Mouse (Mus musculus) heart, embryonic 13.5 days (tissue): ENCODE data around the gene Ppwd1. TPM values are rescaled to one million over a fixed set of nuclear protein-coding genes. Genes with fewer than 3 reads are reported as not detected.
A peak's percentile ranks its signal among the peaks of the same experiment; 100 is the strongest.
"Not testable (repeated sequence)": the region's sequence is repeated elsewhere in the genome, so short reads cannot be mapped to it uniquely, and the experiment has no call there.

ENCODE experiments used
- ATAC-seq: fragments of 200-750 bp; cut with Nextera tagmentation; 2 replicates; pipeline ENCODE4 v1.8.0; 2017; ENCODE audit warnings: moderate TSS enrichment; ENCODE audit not compliant: insufficient number of reproducible peaks, low FRiP score, low TSS enrichment; ENCODE audit errors: extremely low read depth
- H3K27ac ChIP-seq: fragments of 300-500 bp; sonication (generic); replicated peaks from 2 replicates; pipeline ENCODE4 v1.5.1; 2015; ENCODE audit warnings: moderate library complexity, mild to moderate bottlenecking, inconsistent platforms
- H3K27me3 ChIP-seq: fragments of 300-500 bp; sonication (generic); replicated peaks from 2 replicates; pipeline ENCODE4 v1.6.1; 2015; ENCODE audit warnings: mild to moderate bottlenecking, inconsistent platforms
- H3K36me3 ChIP-seq: fragments of 300-500 bp; sonication (generic); 2 replicates; pipeline ENCODE4 v1.6.1; 2015; ENCODE audit warnings: mild to moderate bottlenecking, inconsistent platforms
- H3K4me1 ChIP-seq: fragments of 300-500 bp; sonication (generic); 2 replicates; pipeline ENCODE4 v1.6.1; 2015; ENCODE audit warnings: inconsistent platforms
- H3K4me2 ChIP-seq: fragments of 300-500 bp; sonication (generic); 2 replicates; pipeline ENCODE4 v1.6.1; 2015; ENCODE audit warnings: inconsistent platforms, mild to moderate bottlenecking, moderate library complexity
- H3K4me3 ChIP-seq: fragments of 300-500 bp; sonication (generic); 2 replicates; pipeline ENCODE4 v1.5.1; 2015; ENCODE audit warnings: moderate library complexity, mild to moderate bottlenecking, inconsistent platforms
- H3K9ac ChIP-seq: fragments of 300-500 bp; sonication (generic); 2 replicates; pipeline ENCODE4 v1.6.1; 2015; ENCODE audit warnings: inconsistent platforms, mild to moderate bottlenecking, moderate library complexity
- H3K9me3 ChIP-seq: fragments of 300-500 bp; sonication (generic); 2 replicates; pipeline ENCODE4 v1.6.1; 2016; ENCODE audit warnings: inconsistent platforms
- WGBS: fragments of 180-500 bp; shearing (Covaris S2); methylation state at CpG from one replicate; pipeline ENCODE4 v1.1.7; 2015; ENCODE audit warnings: mixed read lengths; 5-methylcytosine and 5-hydroxymethylcytosine counted together
- polyA plus RNA-seq: library from polyadenylated mRNA; unstranded; fragments of >200 nt; fragmentation: Nextera tagmentation; extraction: Ambion mirVana; gene quantifications from 2 replicates; pipeline ENCODE4 v1.2.1, GENCODE M21; 2015

Gene Ppwd1
- 8.1 TPM in 2 replicates for polyA plus RNA-seq

GRCm38 (mm10) chr13:104228384-104229066 lies at the start of gene Ppwd1, which contains the start of gene Cenpk:
TSS of gene Ppwd1 (minus strand) at chr13:104228843.
TSS of gene Cenpk (plus strand) at chr13:104228611.
- under 1% methylated on average over 55 of the region's 55 CpGs for WGBS
- no peaks in the 10 kb centered on the region for H3K27me3 ChIP-seq
- peak within 1 kb of the TSS; percentile 95 for H3K27ac ChIP-seq
- peaks cover 13% of the 10 kb centered on the region for H3K36me3 ChIP-seq
- peak within 1 kb of the TSS; percentile 92 for H3K9ac ChIP-seq
- H3K4me1 ChIP-seq, result peaks cover 25% of the 10 kb centered on the region
- no peaks in the 10 kb centered on the region for H3K9me3 ChIP-seq
- ATAC-seq, result peak; percentile 95
- peak within 1 kb of the TSS; percentile 87 for H3K4me3 ChIP-seq
- H3K4me2 ChIP-seq, result peak within 1 kb of the TSS; percentile 75

DNA sequence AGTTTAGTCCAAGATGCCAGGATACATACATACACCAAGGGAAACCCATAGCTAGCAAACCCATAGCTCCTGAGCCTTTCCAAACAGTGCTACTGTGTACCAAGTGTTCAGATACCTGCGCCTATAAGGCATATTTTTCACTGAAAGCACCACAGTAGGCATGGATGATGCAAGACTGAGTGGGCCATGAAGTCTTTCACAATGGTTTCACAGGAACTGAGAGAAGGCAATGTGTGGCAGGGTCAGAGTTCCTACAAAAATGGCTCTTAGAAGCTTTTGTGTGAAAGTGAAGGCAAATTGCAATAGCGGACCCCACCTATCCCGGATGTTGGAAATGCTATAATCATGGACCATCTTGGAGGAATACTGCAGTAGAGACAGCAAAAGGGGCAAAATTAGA lies 30.4 kb upstream of the Ppwd1 start:
- H3K36me3 ChIP-seq, result no peaks in the 10 kb centered on the region
- no peak overlapping the region for H3K4me3 ChIP-seq
- WGBS, result 79% methylated on average over 3 of the region's 3 CpGs
- no peaks in the 10 kb centered on the region for H3K9me3 ChIP-seq
- no peak overlapping the region for H3K27ac ChIP-seq
- no peak overlapping the region for H3K9ac ChIP-seq
- no peaks in the 10 kb centered on the region for H3K4me1 ChIP-seq
- no peak for ATAC-seq
- H3K4me2 ChIP-seq, result no peak overlapping the region
- no peaks in the 10 kb centered on the region for H3K27me3 ChIP-seq

DNA sequence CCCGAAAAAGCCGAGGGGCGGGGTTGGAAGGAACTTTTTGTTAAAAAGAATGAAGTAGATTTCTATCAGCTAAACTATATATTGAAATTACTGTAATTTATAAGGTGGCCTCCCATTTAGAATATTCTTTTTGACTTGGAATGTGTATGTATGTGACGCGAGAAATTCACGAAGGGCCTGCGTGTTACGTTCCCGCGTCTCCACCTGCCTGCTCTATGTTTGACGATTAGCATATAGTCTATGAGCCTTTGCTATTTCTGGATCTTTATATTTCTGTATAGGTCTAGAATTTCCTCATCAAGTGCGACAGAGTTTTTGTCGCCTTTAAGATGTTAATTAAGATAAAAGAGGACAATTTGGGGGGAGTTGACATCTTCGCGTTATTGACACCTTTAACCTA lies 538 bp upstream of the Ppwd1 start:
- Histone ChIP-seq H3K9ac (peak overlapping the region; percentile 92), H3K4me2 (peak overlapping the region; percentile 75), H3K27ac (peak overlapping the region; percentile 49; the same call in 1 of the 2 replicates), H3K4me3 (peak overlapping the region; percentile 87), H3K36me3 (peaks cover 13% of the 10 kb centered on the region), H3K27me3 (no peaks in the 10 kb centered on the region), H3K9me3 (no peaks in the 10 kb centered on the region), H3K4me1 (peaks cover 25% of the 10 kb centered on the region)
- WGBS, result 7% methylated on average over 15 of the region's 15 CpGs
- ATAC-seq, result no peak

DNA sequence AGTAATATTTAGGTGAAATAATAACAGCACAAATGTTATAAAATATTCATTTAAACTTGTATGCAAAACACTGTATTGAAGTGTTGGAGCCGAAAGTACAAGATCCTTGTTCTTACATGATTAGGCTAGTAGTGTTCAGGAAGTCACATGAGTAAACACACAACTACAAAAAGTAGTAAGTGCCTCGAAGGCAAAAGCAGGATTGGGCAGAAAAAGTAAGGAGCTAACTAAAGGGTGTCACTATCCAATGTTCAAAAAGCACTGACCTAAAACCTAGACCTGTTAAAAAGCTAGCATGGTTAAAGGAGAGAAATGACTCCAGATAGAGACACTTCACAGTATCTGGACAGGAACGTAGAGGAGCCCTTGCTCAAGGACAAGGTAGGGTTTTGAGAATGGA lies 1.2 kb downstream of the Ppwd1 start:
- WGBS, result 45% methylated on average over 3 of the region's 3 CpGs
- no peak for ATAC-seq

GRCm38 (mm10) chr13:104204313-104204712 lies 24.3 kb downstream of the Ppwd1 start:
- Histone ChIP-seq H3K9ac (no peak overlapping the region), H3K4me2 (no peak overlapping the region), H3K27me3 (no peaks in the 10 kb centered on the region), H3K4me3 (no peak overlapping the region), H3K27ac (no peak overlapping the region), H3K36me3 (peaks cover 48% of the 10 kb centered on the region), H3K9me3 (no peaks in the 10 kb centered on the region), H3K4me1 (no peaks in the 10 kb centered on the region)
- 69% methylated on average over 1 of the region's 1 CpGs for WGBS
- ATAC-seq, result no peak

More for the DNA sequence above, 1.2 kb downstream of the Ppwd1 start:
- Histone ChIP-seq H3K36me3 (peaks cover 11% of the 10 kb centered on the region), H3K27ac (0 out of 2 replicates have a peak overlapping the region, but pooled peaks have one; percentile 12), H3K4me3 (peak overlapping the region; percentile 87), H3K27me3 (no peaks in the 10 kb centered on the region), H3K4me2 (peak overlapping the region; percentile 75), H3K4me1 (peaks cover 25% of the 10 kb centered on the region), H3K9me3 (no peaks in the 10 kb centered on the region), H3K9ac (peak overlapping the region; percentile 92)

GRCm38 (mm10) chr13:104195891-104196290 lies 32.8 kb downstream of the Ppwd1 start:
- not testable (repeated sequence) for H3K4me1 ChIP-seq, H3K27me3 ChIP-seq, ATAC-seq, H3K4me2 ChIP-seq, H3K9me3 ChIP-seq, H3K9ac ChIP-seq, H3K27ac ChIP-seq, H3K4me3 ChIP-seq
- H3K36me3 ChIP-seq, result peaks cover 63% of the 10 kb centered on the region

GRCm38 (mm10) chr13:104187357-104187756 lies 41.3 kb downstream of the Ppwd1 start:
- H3K4me2 ChIP-seq, result no peak overlapping the region
- H3K27me3 ChIP-seq, result no peaks in the 10 kb centered on the region
- no peak overlapping the region for H3K27ac ChIP-seq
- peaks cover 5% of the 10 kb centered on the region; the same call in 1 of the 2 replicates for H3K4me1 ChIP-seq
- 62% methylated on average over 4 of the region's 4 CpGs for WGBS
- no peak for ATAC-seq
- H3K9ac ChIP-seq, result no peak overlapping the region
- peaks cover 69% of the 10 kb centered on the region for H3K36me3 ChIP-seq
- H3K9me3 ChIP-seq, result no peaks in the 10 kb centered on the region
- H3K4me3 ChIP-seq, result no peak overlapping the region

DNA sequence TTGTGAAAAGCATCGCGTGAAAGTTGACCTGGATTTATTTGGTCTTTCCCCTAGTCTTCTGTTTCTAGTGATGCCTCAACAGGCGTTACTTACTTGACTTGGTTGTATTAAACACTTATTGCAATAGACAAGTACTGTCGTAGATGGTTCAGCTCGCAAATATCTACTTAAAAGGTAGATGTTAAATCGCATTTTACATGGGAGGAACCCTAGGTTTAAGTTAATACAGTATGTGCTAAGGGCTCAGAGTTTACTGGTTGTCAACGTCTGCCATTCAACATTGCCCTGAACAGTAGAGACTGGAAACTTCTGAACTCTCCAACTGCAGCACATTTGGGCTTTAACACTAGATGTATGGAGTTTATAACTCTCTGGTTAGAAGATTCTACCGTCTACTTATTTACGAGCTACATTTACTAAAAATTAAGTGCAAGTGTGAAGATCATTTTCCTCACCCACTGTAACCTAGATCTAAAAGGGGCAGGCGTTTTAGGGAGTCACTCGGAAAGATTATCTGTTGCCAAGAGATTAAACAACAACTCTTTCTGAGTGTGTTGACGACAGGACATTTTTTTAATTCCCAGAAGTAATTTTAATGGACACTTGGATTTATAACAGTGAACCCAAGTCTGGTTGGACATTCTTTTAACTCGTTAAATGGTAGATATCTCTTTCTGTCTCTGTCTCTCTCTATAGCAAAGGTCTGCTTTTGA lies 49.3 kb downstream of the Ppwd1 start:
- no peak for ATAC-seq
- peak overlapping the region; percentile 83 for H3K4me2 ChIP-seq
- H3K4me3 ChIP-seq, result peak overlapping the region; percentile 83
- H3K36me3 ChIP-seq, result peaks cover 43% of the 10 kb centered on the region
- H3K9me3 ChIP-seq, result no peaks in the 10 kb centered on the region
- no peaks in the 10 kb centered on the region for H3K27me3 ChIP-seq
- peak overlapping the region; percentile 82 for H3K27ac ChIP-seq
- H3K9ac ChIP-seq, result peak overlapping the region; percentile 93
- H3K4me1 ChIP-seq, result peaks cover 18% of the 10 kb centered on the region
- WGBS, result 10% methylated on average over 13 of the region's 13 CpGs

DNA sequence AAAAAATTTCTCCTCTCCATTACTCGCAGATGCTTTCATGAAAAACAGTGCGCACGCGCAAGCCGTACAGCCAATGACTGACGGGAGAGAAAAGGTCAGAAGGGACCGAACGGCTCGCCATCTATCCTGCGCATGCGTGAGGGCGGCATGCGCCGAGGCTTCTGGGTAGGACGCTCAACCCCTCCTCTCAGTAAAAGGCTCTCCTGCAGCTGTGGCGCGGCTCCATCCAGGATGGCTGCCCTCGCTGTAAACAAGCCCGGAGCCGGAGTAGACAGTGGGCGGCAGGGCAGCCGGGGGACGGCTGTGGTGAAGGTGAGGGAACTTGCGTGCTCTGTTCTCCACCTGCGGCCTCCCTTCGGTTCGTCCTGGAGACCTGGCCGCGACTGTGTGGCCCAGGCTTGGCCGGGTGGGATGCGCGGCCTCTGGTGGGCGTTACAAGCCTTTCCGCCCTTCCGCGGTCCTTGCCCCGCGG lies 50.0 kb downstream of the Ppwd1 start, which contains the start of gene Trim23:
Trim23 (plus strand) TSS at position 148 of the 472 bp plus-strand sequence.
- H3K27ac ChIP-seq, result peak within 1 kb of the TSS; percentile 86
- H3K9ac ChIP-seq, result peak within 1 kb of the TSS; percentile 93
- peak within 1 kb of the TSS; percentile 83 for H3K4me3 ChIP-seq
- peaks cover 40% of the 10 kb centered on the region for H3K36me3 ChIP-seq
- no peaks in the 10 kb centered on the region for H3K9me3 ChIP-seq
- H3K4me2 ChIP-seq, result peak within 1 kb of the TSS; percentile 83
- ATAC-seq, result peak; percentile 99
- H3K4me1 ChIP-seq, result peaks cover 18% of the 10 kb centered on the region
- H3K27me3 ChIP-seq, result no peaks in the 10 kb centered on the region
- WGBS, result under 1% methylated on average over 38 of the region's 38 CpGs

DNA sequence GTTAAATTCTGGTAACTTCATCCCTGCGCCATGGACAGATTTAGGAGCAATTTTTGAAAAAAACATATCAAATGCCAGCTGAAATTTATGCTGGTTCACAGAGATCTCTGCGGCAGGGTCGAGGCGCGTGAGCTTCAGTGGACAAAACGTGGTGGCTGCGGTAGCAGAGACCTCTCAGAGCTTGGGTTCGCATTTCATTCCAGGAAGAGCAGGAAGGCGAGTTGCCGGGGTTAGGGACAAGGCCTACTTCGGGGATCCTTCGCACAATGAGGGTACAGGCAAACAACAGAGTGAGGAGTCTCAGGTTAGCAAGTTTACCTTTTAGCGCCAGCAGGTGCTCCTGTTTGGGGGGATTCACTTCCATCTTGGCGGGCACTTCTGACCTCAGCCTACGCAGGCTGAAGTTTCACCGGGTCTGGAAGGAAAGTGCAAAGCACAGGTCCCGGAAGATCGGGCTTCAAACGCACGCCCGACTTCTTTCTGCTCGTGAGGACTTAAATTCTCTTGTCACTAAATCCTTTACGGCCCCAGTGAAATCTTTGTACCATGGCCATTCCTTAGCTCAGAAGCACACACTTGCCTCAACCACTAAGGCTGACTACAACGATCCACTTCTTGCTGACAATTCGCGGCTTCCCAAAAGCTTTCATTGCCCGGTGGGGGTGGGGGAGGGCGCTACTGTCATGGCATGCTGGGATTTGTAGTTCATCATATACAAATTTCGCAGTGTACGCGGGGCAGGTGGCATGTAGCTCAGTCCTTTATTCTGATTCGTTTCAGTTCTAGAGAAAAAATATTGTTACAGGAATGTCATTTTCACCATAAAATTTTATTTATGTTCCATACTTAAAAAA lies 50.6 kb downstream of the Ppwd1 start, which contains the start of gene Trappc13:
Trappc13 (minus strand) TSS at position 674 of the 854 bp plus-strand sequence.
- peak within 1 kb of the TSS; percentile 93 for H3K9ac ChIP-seq
- peaks cover 34% of the 10 kb centered on the region for H3K36me3 ChIP-seq
- under 1% methylated on average over 32 of the region's 32 CpGs for WGBS
- peak within 1 kb of the TSS; percentile 83 for H3K4me3 ChIP-seq
- H3K4me2 ChIP-seq, result peak within 1 kb of the TSS; percentile 83
- peak within 1 kb of the TSS; percentile 86 for H3K27ac ChIP-seq
- ATAC-seq, result peak; percentile 84
- peaks cover 18% of the 10 kb centered on the region for H3K4me1 ChIP-seq
- no peaks in the 10 kb centered on the region for H3K9me3 ChIP-seq
- no peaks in the 10 kb centered on the region for H3K27me3 ChIP-seq
